Mouse (Mus musculus) CD8-positive naive resting alpha-beta T cell, adult 2 months (primary cell): ENCODE measurements around the gene Pfn1.
A peak's percentile ranks its signal among the peaks of the same experiment; 100 is the strongest.

ENCODE experiments used
- DNase-seq, 2 experiments: peaks; one replicate each; pipeline ENCODE4 v3.0.0; 2022; ENCODE audit warnings: low read depth in 2 of 2, low spot score in 2 of 2

Pfn1 gene

DNA sequence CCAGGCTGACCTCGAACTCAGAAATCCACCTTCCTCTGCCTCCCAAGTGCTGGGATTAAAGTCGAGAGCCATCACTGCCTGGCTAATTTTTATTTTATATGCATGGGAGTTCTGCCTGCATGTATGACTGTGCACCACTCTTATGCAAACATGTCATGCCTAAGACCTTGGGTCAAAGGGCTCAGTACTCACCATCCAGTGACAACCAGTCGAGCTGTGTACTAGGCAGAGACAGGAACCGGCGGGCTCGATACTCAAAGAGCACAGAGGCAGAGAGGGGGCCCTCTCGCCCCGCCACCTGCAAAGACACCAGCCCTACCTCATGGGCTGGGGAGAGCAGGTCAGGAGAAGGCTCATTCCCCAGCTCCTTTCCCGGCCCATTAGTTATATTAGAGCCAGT, 23.6 kb upstream of the Pfn1 start:
- DNase-seq = no peak

DNA sequence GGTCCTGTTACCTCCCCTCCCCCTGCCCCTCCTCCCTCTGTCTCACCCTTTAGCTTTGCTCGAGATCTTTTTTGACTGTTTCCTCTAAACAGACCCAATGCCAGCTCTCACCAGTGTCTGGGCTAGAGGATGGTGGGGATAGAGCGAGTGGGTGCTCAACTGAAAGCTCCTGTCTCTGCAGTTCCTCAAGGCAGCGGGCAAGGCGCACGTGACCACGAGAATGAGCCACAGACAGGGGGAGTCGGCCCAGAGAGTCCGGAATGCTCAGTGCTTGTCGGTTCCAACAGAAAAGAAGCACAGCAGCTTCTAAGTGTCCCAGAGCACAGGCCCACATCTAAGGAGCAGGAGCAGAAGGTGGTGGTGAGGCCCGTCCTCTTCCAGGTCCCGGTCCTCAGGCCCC, 20.1 kb upstream of the Pfn1 start:
- DNase-seq = no peak

- DNase-seq = no peak
These were observed 19.6 kb upstream of the Pfn1 start for GRCm38 (mm10) chr11:70674014-70674413.

GRCm38 (mm10) chr11:70671333-70672047, 17.0 kb upstream of the Pfn1 start:
- DNase-seq = no peak

GRCm38 (mm10) chr11:70670483-70670882, 16.0 kb upstream of the Pfn1 start:
- DNase-seq = no peak

GRCm38 (mm10) chr11:70669582-70670345, 15.3 kb upstream of the Pfn1 start:
- DNase-seq = peak; percentile 80 to 87

DNA sequence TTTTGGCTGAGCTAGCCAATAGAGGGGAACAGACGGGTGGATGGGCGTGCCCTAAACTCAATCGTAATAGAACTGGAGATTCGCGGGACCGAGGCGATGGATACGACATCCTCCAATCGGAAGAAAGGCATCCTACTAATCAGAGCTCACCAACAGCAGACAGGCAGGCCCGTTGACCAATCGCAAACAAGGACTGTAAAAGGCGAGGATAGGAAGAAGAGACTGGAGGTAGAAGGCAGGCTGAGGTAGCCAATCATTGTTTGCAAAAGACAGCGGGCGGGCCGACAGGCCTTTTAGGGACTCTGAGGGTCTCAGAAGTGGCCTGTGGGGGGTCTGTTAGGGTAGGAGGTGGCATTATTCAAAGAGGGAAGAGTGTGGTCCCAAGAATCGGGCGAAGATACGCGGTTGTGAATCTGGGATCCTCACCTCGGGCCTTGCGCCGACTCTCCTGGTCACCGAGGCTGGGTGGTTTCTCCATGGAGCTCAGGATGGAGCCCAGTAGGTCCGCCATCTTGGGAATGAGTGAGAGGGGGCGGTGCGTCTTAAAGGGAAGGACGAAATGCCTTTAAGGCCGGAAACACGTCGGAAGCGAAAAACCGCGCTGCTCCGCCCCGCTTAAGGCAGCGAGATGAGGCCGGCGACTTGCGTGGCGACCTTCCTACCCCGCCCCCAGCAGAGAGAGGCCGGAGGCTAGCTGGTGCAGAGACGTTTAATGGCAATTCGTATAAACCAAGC, 14.5 kb upstream of the Pfn1 start, which contains the start of gene Spag7:
Gene Spag7 (minus strand): TSS at position 646 of the 735 bp plus-strand sequence.
- peak; percentile 89 to 95 for DNase-seq

DNA sequence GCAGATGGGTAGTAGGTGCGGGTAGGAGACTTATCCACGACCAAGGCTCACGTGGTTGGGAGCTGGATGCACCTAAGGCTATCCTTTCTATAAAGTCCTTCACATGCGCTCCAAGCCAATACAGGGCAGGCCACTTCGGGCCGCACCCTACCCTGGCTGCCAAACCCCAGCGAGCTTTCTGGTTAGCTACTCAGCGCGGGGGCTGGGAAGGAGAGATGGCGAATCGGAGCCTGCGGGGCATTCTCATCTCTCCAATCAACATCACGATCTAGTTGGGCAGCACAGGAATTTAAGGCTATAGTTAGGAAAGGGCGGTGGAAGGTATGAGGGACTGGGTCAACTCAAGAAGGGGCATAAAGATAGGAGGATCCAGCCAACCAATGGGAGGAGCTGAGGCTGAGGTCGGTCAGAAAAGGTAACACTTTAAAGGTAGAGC, 13.9 kb upstream of the Pfn1 start:
- DNase-seq = no peak

- DNase-seq = no peak
These were observed 13.1 kb upstream of the Pfn1 start for GRCm38 (mm10) chr11:70667271-70668150.

- no peak for DNase-seq
These were observed 12.2 kb upstream of the Pfn1 start for GRCm38 (mm10) chr11:70666687-70667086.

- DNase-seq = no peak
These were observed 10.3 kb upstream of the Pfn1 start for GRCm38 (mm10) chr11:70664741-70665140.

DNA sequence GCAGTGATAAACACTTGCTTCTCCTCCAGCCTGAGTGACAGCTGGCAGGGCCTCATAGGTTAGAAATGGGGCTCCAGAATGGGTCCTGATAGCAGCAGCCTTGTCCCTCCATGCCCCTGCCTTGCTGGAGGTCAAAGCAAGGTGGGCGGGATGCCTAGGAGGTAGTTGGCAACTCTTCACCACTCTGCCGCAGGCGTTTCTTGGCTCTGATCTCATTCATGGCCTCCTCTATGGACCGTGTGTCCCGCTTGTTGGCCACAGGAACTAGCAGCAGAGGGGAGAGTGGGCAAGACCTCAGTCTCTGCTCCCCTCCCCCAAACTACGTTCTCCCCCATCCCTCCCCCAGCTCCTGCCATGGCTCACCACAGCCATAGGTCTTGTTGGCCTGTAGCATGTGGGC, 9.5 kb upstream of the Pfn1 start:
- DNase-seq = no peak

- no peak for DNase-seq
These were observed 8.7 kb upstream of the Pfn1 start for GRCm38 (mm10) chr11:70663101-70663500.

- no peak for DNase-seq
These were observed 6.1 kb upstream of the Pfn1 start for GRCm38 (mm10) chr11:70660571-70660970.

DNA sequence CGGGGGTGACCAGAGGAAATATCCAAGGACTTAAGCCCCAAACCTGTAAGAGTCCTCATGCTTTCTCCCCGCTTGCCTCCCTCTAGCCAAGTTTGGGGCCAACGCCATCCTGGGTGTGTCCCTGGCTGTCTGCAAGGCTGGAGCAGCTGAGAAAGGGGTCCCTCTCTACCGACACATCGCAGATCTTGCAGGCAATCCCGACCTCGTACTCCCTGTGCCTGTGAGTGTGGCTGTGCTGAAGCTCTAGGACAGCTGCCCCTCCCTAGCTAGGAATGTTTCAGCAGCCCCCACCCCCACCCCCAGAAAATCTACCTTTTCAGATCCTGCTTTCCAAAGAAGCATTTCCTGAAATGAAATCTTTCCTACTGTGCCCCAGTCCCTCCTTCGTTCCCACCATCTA, 4.5 kb upstream of the Pfn1 start:
- DNase-seq = no peak

- DNase-seq = no peak
These were observed 4.1 kb upstream of the Pfn1 start for GRCm38 (mm10) chr11:70658521-70658920.

DNA sequence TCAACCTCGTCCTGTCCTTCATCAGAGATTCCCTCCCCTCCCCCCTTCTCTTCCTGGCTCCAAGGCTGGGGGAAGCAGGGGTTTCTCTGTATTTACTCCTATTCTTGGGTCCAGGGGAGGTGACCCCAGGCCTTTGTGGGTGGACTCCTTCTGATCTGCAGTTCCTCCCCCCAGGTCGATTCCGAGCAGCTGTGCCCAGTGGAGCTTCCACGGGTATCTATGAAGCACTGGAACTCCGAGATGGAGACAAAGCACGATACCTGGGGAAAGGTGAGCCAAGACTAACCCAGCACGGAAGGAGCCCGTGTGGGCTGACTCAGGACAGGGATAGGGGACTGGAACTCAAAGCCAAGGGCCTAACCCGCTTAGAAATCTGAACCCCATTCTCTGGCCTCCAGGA, 3.5 kb upstream of the Pfn1 start:
- no peak for DNase-seq

DNA sequence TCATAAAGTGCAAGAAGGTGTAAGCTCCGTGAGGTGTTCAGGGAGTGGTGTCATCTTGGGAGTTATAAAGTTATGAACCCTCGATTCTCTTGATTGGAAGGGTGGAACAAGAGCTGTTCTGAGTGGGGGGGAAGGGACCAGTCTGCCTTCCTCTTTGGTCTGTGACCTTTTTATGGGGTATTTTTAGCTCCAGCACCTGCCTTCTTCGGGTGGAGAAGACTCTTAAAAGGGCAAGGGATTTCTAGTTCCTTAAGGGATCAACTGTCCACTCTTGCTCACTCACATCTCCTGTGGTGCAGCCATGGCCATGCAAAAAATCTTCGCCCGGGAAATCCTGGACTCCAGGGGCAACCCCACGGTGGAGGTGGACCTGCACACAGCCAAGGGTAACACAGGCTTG, 3.1 kb upstream of the Pfn1 start:
- no peak for DNase-seq

DNA sequence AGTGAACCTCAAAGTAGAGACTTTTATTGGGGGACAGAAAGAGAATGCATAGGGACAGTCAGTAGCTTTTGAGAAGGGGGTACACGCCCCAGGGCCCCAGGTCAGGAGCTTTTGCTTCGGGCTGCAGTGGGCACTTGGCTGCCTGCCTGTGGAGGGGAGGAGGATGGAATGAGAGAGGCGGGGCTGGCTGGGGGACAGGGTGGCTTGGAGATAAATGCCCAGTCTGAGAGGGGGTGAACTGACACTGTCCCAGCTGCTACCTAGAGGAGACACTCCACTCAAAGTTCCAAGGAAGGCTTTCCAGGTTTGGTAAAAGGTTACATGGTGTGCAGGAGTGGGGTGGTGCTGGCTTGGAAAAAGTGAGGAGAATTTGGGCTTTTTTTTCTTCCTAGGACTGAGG, 2.5 kb upstream of the Pfn1 start, which contains the start of gene Eno3:
Gene Eno3 (plus strand): TSS at position 239 of the 400 bp plus-strand sequence.
- DNase-seq = no peak

DNA sequence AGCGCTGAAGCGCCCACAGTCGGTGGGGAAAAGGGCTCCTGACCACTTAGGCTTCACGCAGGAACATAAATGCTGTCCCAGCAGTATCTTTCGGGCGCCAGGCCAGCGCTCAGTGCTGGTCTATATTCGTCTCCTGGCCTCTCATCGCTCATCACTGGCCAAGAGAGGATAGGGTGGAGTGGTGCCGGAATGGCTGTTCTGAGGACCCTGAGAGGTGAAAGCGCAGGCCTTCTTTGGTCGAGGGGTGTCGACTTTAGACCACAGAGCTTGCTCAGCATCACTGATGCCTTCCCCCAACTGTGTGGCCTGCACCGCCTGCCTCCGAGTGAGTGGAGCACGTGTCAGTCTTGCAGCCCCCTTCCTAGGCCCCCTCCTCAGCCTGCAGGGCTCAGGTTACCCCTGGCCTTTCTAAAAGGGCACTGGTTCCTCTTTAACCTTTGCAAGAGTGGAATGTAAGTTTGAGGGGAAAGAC, 2.0 kb upstream of the Pfn1 start:
- no peak for DNase-seq
